Mouse (Mus musculus): ENCODE measurements around the gene Tmem62. TPM values are rescaled to one million over a fixed set of nuclear protein-coding genes. Genes with fewer than 3 reads are reported as not detected.
"Not testable (repeated sequence)": the region's sequence is repeated elsewhere in the genome, so short reads cannot be mapped to it uniquely, and the experiment has no call there.

Gene Tmem62
- polyA plus RNA-seq, 1 experiment from 2014 or later, result 19.5 TPM

- in situ Hi-C loops (cut with MboI; ENCODE audit: low pct_unique_long_range_greater_than_20kb), result no loop called here
- no peaks in the 10 kb centered on the region for H3K27me3 ChIP-seq
- POLR2A ChIA-PET, result no interaction called here
- TF ChIP-seq CTCF (IDR thresholded peaks at IDR 0.05), result no peak
- CTCF ChIA-PET, result no interaction called here
- no peak for DNase-seq (ENCODE audit: low read depth, low spot score)
- ATAC-seq, result peak; percentile 78
Measured at GRCm38 (mm10) chr2:120970559-120971080, 6.2 kb upstream of the Tmem62 start, which contains the start of gene Ubr1. Gene Ubr1, minus strand, starts transcription at chr2:120970715.

GRCm38 (mm10) chr2:120971766-120972165 lies 5.1 kb upstream of the Tmem62 start:
- H3K27me3 ChIP-seq, result no peaks in the 10 kb centered on the region
- DNase-seq (ENCODE audit: low read depth, low spot score), result no peak
- no peak for TF ChIP-seq CTCF (IDR thresholded peaks at IDR 0.05)
- ATAC-seq, result no peak
- ChIA-PET CTCF (no interaction called here), POLR2A (no interaction called here)
- in situ Hi-C loops (cut with MboI; ENCODE audit: low pct_unique_long_range_greater_than_20kb), result no loop called here

GRCm38 (mm10) chr2:120972257-120972656 lies 4.6 kb upstream of the Tmem62 start:
- ATAC-seq; POLR2A ChIA-PET; H3K27me3 ChIP-seq; in situ Hi-C loops (cut with MboI; ENCODE audit: low pct_unique_long_range_greater_than_20kb); DNase-seq (ENCODE audit: low read depth, low spot score); CTCF ChIA-PET: not testable (repeated sequence)

- no peak for ATAC-seq
- no peak for TF ChIP-seq CTCF (IDR thresholded peaks at IDR 0.05)
- ChIA-PET POLR2A (no interaction called here), CTCF (no interaction called here)
- no peak for DNase-seq (ENCODE audit: low read depth, low spot score)
- in situ Hi-C loops (cut with MboI; ENCODE audit: low pct_unique_long_range_greater_than_20kb), result no loop called here
- no peaks in the 10 kb centered on the region for H3K27me3 ChIP-seq
Measured at GRCm38 (mm10) chr2:120972964-120973363, 3.9 kb upstream of the Tmem62 start.

GRCm38 (mm10) chr2:120976308-120976707 lies 509 bp upstream of the Tmem62 start:
- peak; percentile 77 for TF ChIP-seq CTCF (IDR thresholded peaks at IDR 0.05)
- DNase-seq (ENCODE audit: low read depth, low spot score), result no peak
- POLR2A ChIA-PET, result no interaction called here
- H3K27me3 ChIP-seq, result no peaks in the 10 kb centered on the region
- ATAC-seq, result no peak
- in situ Hi-C loops (cut with MboI; ENCODE audit: low pct_unique_long_range_greater_than_20kb), result no loop called here
- CTCF ChIA-PET, result no interaction called here

GRCm38 (mm10) chr2:120977926-120978692 lies 1.3 kb downstream of the Tmem62 start:
- CTCF ChIA-PET, result no interaction called here
- POLR2A ChIA-PET, result no interaction called here
- in situ Hi-C loops (cut with MboI; ENCODE audit: low pct_unique_long_range_greater_than_20kb), result no loop called here
- no peaks in the 10 kb centered on the region for H3K27me3 ChIP-seq
- TF ChIP-seq CTCF (IDR thresholded peaks at IDR 0.05), result no peak
- DNase-seq (ENCODE audit: low read depth, low spot score), result no peak
- ATAC-seq, result no peak

- H3K27me3 ChIP-seq, result no peaks in the 10 kb centered on the region
- ATAC-seq (no peak), DNase-seq (ENCODE audit: low read depth, low spot score) (no peak)
- CTCF ChIA-PET, result no interaction called here
- in situ Hi-C loops (cut with MboI; ENCODE audit: low pct_unique_long_range_greater_than_20kb), result no loop called here
- POLR2A ChIA-PET, result no interaction called here
- TF ChIP-seq CTCF (IDR thresholded peaks at IDR 0.05), result peak; percentile 29
Measured at GRCm38 (mm10) chr2:120978693-120979037, 1.8 kb downstream of the Tmem62 start.

GRCm38 (mm10) chr2:120979819-120980218 lies 3.0 kb downstream of the Tmem62 start:
- H3K27me3 ChIP-seq, result no peaks in the 10 kb centered on the region
- in situ Hi-C loops (cut with MboI; ENCODE audit: low pct_unique_long_range_greater_than_20kb), result no loop called here
- ATAC-seq (peak; percentile 28), DNase-seq (ENCODE audit: low read depth, low spot score) (no peak)
- no peak for TF ChIP-seq CTCF (IDR thresholded peaks at IDR 0.05)
- ChIA-PET CTCF (interaction anchor here (1.6 kb wide), 1 partner anchor 10 kb away, joined by 4 read pairs; no protein-coding TSS in a partner anchor), POLR2A (interaction anchor here (0.6 kb wide), 1 partner anchor 42 kb away, joined by 4 read pairs; no protein-coding TSS in a partner anchor)

- DNase-seq (ENCODE audit: low read depth, low spot score), result no peak
- CTCF ChIA-PET, result no interaction called here
- in situ Hi-C loops (cut with MboI; ENCODE audit: low pct_unique_long_range_greater_than_20kb), result no loop called here
- no peaks in the 10 kb centered on the region for H3K27me3 ChIP-seq
- TF ChIP-seq CTCF (IDR thresholded peaks at IDR 0.05), result no peak
- no peak for ATAC-seq
- POLR2A ChIA-PET, result interaction anchor here (0.8 kb wide), 1 partner anchor 19 kb away, joined by 3 read pairs; no protein-coding TSS in a partner anchor
Measured at GRCm38 (mm10) chr2:120980861-120981260, 4.0 kb downstream of the Tmem62 start.

- POLR2A ChIA-PET, result no interaction called here
- in situ Hi-C loops (cut with MboI; ENCODE audit: low pct_unique_long_range_greater_than_20kb), result no loop called here
Measured at GRCm38 (mm10) chr2:120983611-120984010, 6.8 kb downstream of the Tmem62 start.

GRCm38 (mm10) chr2:120985241-120985640 lies 8.4 kb downstream of the Tmem62 start:
- in situ Hi-C loops (cut with MboI; ENCODE audit: low pct_unique_long_range_greater_than_20kb), result no loop called here
- ChIA-PET POLR2A (no interaction called here), CTCF (interaction anchor here (1.0 kb wide), 1 partner anchor 15 kb away, joined by 3 read pairs; no protein-coding TSS in a partner anchor)
- no peak for DNase-seq (ENCODE audit: low read depth, low spot score)
- H3K27me3 ChIP-seq, result no peaks in the 10 kb centered on the region
- ATAC-seq, result no peak
- TF ChIP-seq CTCF (IDR thresholded peaks at IDR 0.05), result peak; percentile 40

More at GRCm38 (mm10) chr2:120983611-120984010, 6.8 kb downstream of the Tmem62 start:
- ATAC-seq, result no peak
- H3K27me3 ChIP-seq, result no peaks in the 10 kb centered on the region
- DNase-seq (ENCODE audit: low read depth, low spot score), result no peak
- CTCF ChIA-PET, result no interaction called here
- TF ChIP-seq CTCF (IDR thresholded peaks at IDR 0.05), result no peak
